Mouse (Mus musculus): ENCODE results near the gene Creld1. TPM values are rescaled to one million over a fixed set of nuclear protein-coding genes. Genes with fewer than 3 reads are reported as not detected.

The Creld1 gene
- total RNA-seq, 2 experiments from 2014 or later, result 107 to 111 TPM

DNA sequence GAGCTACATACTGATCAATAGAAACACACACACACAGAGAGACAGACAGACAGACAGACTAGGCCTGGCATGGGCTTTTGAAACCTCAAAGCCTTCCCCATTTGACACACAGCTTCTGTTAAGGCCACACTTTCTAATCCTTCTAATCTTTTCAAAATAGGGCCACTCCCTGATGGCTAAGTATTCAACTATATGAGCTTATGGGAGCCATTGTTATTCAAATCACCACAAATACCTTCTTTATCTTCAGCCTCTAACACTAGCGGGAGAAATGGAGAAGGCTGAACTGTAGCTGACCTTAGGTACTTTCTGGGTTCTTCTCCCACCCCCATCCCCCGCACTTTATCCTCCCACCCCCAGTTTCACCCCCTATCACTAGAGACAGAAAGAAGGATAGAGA is 19.7 kb downstream of the Creld1 start:
- intact Hi-C loops (cut with DNase I), result loop anchor here (5.0 kb wide), 1 partner anchor 104 kb away; no protein-coding TSS in a partner anchor
- DNase-seq (ENCODE audit: low spot score in 2 of 2), result no peak

DNA sequence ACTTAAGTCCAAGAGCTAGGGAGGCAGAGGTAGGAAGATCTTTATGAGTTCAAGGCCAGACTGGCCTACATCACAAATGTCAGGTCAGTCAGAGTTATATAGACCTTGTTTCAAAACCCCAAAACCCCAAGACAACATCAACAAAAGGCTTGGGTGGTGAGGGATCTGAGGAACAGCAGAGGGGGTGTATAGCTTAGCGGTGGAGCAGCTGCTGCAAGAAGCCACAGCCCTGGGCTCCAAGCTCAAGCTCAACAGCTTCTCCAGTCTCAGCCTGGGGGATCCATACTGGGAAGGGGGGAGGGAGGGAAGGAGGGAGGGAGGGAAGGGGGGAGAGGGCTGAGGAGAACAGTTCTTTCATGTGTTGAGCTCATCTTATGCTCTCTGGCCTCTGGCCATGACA is 22.6 kb downstream of the Creld1 start:
- no peak for DNase-seq (ENCODE audit: low spot score in 2 of 2)
- intact Hi-C loops (cut with DNase I), result no loop called here

- intact Hi-C loops (cut with DNase I), result no loop called here
- DNase-seq (ENCODE audit: low spot score in 2 of 2), result no peak
Measured at GRCm38 (mm10) chr6:113507130-113507529, 24.0 kb downstream of the Creld1 start.

DNA sequence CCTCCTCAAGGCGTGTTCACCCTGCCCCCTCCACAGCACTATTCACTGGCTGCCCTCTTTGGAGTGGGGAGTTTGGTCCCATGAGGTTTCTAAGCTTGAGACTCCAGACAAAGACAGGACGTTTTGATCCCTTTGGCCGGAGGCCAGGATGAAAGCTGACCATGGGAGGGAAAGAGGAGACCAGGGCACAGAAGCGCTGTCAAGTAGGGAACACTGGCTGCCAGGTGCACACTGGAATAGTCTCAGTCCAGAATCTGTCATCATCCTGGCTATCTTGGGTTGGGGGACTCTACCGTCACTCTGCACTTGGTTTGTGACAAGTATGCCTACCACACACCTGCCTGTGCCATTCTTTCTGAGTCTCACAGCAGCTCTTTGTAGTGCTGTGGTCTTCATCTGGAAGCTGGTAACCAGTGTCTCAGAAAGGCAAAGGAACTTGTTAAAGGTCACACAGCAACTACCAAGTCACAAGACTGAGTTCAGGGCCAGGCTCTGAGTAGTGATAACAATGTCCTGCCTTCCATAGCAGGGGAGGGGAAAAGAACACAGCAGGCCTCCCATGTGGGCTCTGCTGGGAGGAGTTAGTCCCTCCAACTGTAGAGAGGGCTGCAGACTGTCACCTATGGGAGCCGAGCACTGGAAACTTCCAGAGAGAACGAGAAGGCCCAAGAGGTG is 25.3 kb downstream of the Creld1 start:
- intact Hi-C loops (cut with DNase I), result no loop called here
- DNase-seq (ENCODE audit: low spot score in 2 of 2), result no peak

GRCm38 (mm10) chr6:113508947-113509280 is 25.8 kb downstream of the Creld1 start:
- no peak for DNase-seq (ENCODE audit: low spot score in 2 of 2)
- intact Hi-C loops (cut with DNase I), result no loop called here

GRCm38 (mm10) chr6:113513944-113514343 is 30.8 kb downstream of the Creld1 start:
- intact Hi-C loops (cut with DNase I), result loop anchor here (10.0 kb wide), 1 partner anchor 201 kb away; the partner anchor contains the start of gene Ghrl

GRCm38 (mm10) chr6:113514600-113514999 is 31.5 kb downstream of the Creld1 start:
- intact Hi-C loops (cut with DNase I), result loop anchor here (10.0 kb wide), 1 partner anchor 200 kb away; the partner anchor contains the start of gene Ghrl
- no peak for DNase-seq (ENCODE audit: low spot score in 2 of 2)

More at GRCm38 (mm10) chr6:113513944-113514343, 30.8 kb downstream of the Creld1 start:
- DNase-seq (ENCODE audit: low spot score in 2 of 2), result no peak

DNA sequence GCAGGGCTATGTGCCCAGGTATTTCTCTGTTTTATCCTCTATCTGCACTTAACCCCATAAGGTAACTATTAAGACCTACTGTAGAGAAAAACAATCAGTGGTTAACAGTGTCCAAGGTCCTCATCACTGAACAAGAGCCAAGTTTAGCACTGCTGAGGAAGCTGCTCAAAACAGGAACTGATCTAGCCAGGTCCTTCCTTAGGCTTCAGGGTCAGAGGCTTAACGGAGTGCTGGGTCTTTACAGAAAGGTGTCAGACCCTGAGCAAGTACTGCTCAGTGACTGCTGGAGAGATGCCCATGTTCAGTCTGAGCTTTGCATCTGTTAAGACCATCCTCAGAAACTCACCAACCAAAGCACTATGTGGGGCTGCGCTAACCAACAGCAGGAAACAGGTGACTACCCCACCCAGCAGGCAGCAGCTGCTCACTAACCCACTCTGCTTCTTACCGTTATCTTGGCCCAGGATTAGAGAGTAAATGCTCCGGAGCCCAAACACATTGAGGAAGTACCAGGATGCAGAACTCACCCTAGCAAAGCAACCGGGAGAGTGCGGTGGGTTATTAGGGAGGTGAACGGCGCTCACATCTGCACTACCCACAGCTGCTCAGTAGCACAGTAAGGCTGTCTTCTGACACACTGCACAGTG is 34.5 kb downstream of the Creld1 start:
- DNase-seq (ENCODE audit: low spot score in 2 of 2), result no peak

DNA sequence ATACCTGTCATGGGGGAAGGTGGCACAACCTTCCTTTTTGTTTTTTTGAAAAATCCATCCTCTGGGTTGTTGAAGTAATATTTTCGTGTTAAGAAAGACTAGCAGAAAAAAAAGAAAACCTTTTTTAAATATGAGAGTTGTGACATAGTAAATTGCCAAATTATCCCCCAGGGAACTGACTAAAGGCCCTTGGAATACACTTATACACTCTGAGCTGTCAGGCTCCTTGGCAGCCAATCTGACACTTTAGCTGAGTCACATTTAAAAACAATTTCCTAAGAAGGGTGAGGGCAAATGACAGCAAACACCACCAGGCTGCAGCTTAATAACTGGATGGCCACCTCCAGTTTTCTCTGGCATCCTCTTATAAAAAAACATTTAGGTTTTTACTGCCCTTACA is 39.2 kb downstream of the Creld1 start:
- no peak for DNase-seq (ENCODE audit: low spot score in 2 of 2)
- intact Hi-C loops (cut with DNase I), result no loop called here

More for the DNA sequence above, 34.5 kb downstream of the Creld1 start:
- intact Hi-C loops (cut with DNase I), result loop anchor here (10.0 kb wide), 1 partner anchor 197 kb away; the partner anchor contains the start of gene Ghrl

- DNase-seq (ENCODE audit: low spot score in 2 of 2), result peak in 1 of 2 experiments; percentile 35
- intact Hi-C loops (cut with DNase I), result no loop called here
Measured at GRCm38 (mm10) chr6:113523420-113523819, 40.3 kb downstream of the Creld1 start.

GRCm38 (mm10) chr6:113530932-113531839 is 48.1 kb downstream of the Creld1 start, which contains the start of the genes Emc3 and Fancd2:
Gene Emc3, minus strand, starts transcription at chr6:113531652.
Gene Fancd2, plus strand, starts transcription at chr6:113531682.
- intact Hi-C loops (cut with DNase I), result no loop called here
- peak; percentile 87 to 95 for DNase-seq (ENCODE audit: low spot score in 2 of 2)

DNA sequence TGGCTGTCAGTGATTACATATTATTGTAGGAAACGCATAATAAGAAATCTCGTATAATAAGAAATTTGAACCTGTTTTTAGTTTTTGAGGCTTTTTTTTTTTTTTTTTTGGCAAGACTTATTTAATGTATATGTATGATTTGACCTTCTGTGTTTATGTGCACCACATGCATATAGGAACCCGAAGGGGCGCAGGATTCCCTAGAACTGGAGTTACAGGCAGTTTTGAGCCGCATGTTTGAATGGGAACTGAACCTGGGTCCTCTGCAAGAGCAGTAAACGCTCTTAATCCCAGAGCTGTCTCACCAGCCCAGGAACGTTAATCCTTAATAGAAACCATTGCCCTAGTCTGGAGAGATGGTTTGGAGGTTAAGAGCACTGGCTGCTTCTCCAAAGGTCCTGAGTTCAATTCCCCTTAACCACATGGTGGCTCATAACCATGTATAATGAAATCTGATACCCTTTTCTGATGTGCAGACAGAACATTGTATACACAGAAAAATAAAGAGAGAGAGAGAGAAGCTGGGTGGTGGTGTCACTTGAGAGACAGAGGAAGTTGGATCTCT is 48.8 kb downstream of the Creld1 start:
- no peak for DNase-seq (ENCODE audit: low spot score in 2 of 2)
- intact Hi-C loops (cut with DNase I), result no loop called here

- no peak for DNase-seq (ENCODE audit: low spot score in 2 of 2)
Measured at GRCm38 (mm10) chr6:113534886-113535285, 51.8 kb downstream of the Creld1 start.

GRCm38 (mm10) chr6:113541610-113542009 is 58.5 kb downstream of the Creld1 start:
- intact Hi-C loops (cut with DNase I), result no loop called here
- no peak for DNase-seq (ENCODE audit: low spot score in 2 of 2)

More at GRCm38 (mm10) chr6:113534886-113535285, 51.8 kb downstream of the Creld1 start:
- intact Hi-C loops (cut with DNase I), result no loop called here

Small RNA genes within 50 kb of the gene (microRNA-seq; reads per million reads assigned to microRNA genes)
- 0 reads per million in 2 experiments for gene Gm23365

Other genes starting within 250 kb of the Creld1 start
- 10 to 100 TPM; 21.3 to 21.6 TPM for gene Mtmr14, start 245.5 kb upstream of the Creld1 start, total RNA-seq (2021)
- 10 to 100 TPM; 48.3 to 66.5 TPM for gene Cpne9, start 201.0 kb upstream of the Creld1 start, total RNA-seq (2021)
- gene Brpf1, start 176.2 kb upstream of the Creld1 start, total RNA-seq (2021), result 10 to 100 TPM; 25.7 to 26.9 TPM
- gene Ogg1, start 156.3 kb upstream of the Creld1 start, total RNA-seq (2021), result 1 to 10 TPM; 4.9 to 5.8 TPM
- gene Camk1, start 139.3 kb upstream of the Creld1 start, total RNA-seq (2021), result 100 to 1,000 TPM; 102 to 109 TPM
- gene Tada3, start 105.4 kb upstream of the Creld1 start, total RNA-seq (2021), result 10 to 100 TPM; 48.6 to 56.8 TPM
- gene Arpc4, start 105.2 kb upstream of the Creld1 start, total RNA-seq (2021), result 100 to 1,000 TPM; 285 to 296 TPM
- 1 to 10 TPM; 6.5 to 7.8 TPM for gene Ttll3, start 94.0 kb upstream of the Creld1 start, total RNA-seq (2021)
- 10 to 100 TPM; 13.4 to 16.5 TPM for gene Rpusd3, start 64.0 kb upstream of the Creld1 start, total RNA-seq (2021)
- not detected for gene Cidec, start 47.5 kb upstream of the Creld1 start, total RNA-seq (2021)
- gene Jagn1, start 40.7 kb upstream of the Creld1 start, total RNA-seq (2021), result 10 to 100 TPM; 47.9 to 48.3 TPM
- under 1 TPM; 0.53 to 0.55 TPM for gene Il17re, start 24.8 kb upstream of the Creld1 start, total RNA-seq (2021)
- gene Il17rc, start 11.9 kb upstream of the Creld1 start, total RNA-seq (2021), result 1 to 10 TPM; 3.9 to 5.4 TPM
- gene Prrt3, start 18.6 kb downstream of the Creld1 start, total RNA-seq (2021), result 10 to 100 TPM; 48.0 to 48.6 TPM
- 10 to 100 TPM; 85.3 to 86.4 TPM for gene Emc3, start 48.4 kb downstream of the Creld1 start, total RNA-seq (2021)
- gene Fancd2, start 48.4 kb downstream of the Creld1 start, total RNA-seq (2021), result 1 to 10 TPM; 2.2 to 3.2 TPM
- under 1 TPM in 1 of 2 experiments, not detected in 1; 0.42 TPM for gene Fancd2os, start 117.4 kb downstream of the Creld1 start, total RNA-seq (2021)
- 100 to 1,000 TPM; 236 to 243 TPM for gene Brk1, start 121.5 kb downstream of the Creld1 start, total RNA-seq (2021)
- gene Vhl, start 140.7 kb downstream of the Creld1 start, total RNA-seq (2021), result 10 to 100 TPM; 48.4 to 51.9 TPM
- 10 to 100 TPM; 19.5 to 23.5 TPM for gene Irak2, start 155.2 kb downstream of the Creld1 start, total RNA-seq (2021)
- gene Tatdn2, start 213.8 kb downstream of the Creld1 start, total RNA-seq (2021), result 10 to 100 TPM; 70.4 to 71.4 TPM
- gene Ghrl, start 236.6 kb downstream of the Creld1 start, total RNA-seq (2021), result not detected

All from left cerebral cortex, postnatal 14 days (tissue).